12 mouse cellular contexts compared by ENCODE assay signal in genomic region chr4:100526296-100526695, GRCm38 (mm10). TPM values are rescaled to one million over a fixed set of nuclear protein-coding genes. Genes with fewer than 3 reads are reported as not detected.
A peak's percentile ranks its signal among the peaks of the same experiment; 100 is the strongest.
DNase-seq lines count a peak whose midpoint lies in the region.
"Had no signal": no experiment of that assay in that cellular context is flagged by ENCODE, and none has a peak within 500 bp of the region (broad histone marks: within the 10 kb centered on the region; RNA-seq: fewer than 3 reads in every experiment).

No protein-coding gene starts in this region.

- peak; percentile 52 to 63 for DNase-seq in cerebellum, postnatal 14 days
- no peak for DNase-seq in cerebellum, adult 9-11 months
- DNase-seq in kidney, postnatal 10 days = peak; percentile 56
- no peak for DNase-seq in kidney, adult 9 months
- peak; percentile 10 for DNase-seq in urinary bladder, postnatal 25 days (ENCODE audit: low spot score)
- DNase-seq in urinary bladder, adult 2 months (ENCODE audit: low spot score) = no peak
- peak; percentile 65 for DNase-seq in retina, postnatal 1 day
- DNase-seq in layer of hippocampus, adult 9-10 months (ENCODE audit: low spot score) = no peak
- DNase-seq: liver had no signal

RNA-seq across cellular contexts. Expression of gene Ube2u, which starts 47.6 kb away (rescaled TPM):
- polyA plus RNA-seq in urinary bladder, adult 2 months (2012; rRNA removed) = 0.12 TPM in 1 of 2 replicates, not detected in the other
- polyA plus RNA-seq: erythroblast, embryonic 14.5 days; G1E; spleen, adult 2 months had no signal

Comparison
In these comparisons a context has a peak if more than half of its experiments do, and no peak if none do; other contexts are left out.
1. DNase-seq: peak in cerebellum, postnatal 14 days (2 of 2), kidney, postnatal 10 days (single experiment), urinary bladder, postnatal 25 days (single experiment) and retina, postnatal 1 day (single experiment); none in cerebellum, adult 9-11 months (single experiment), kidney, adult 9 months (single experiment), urinary bladder, adult 2 months (single experiment) and layer of hippocampus, adult 9-10 months (single experiment).